Mouse (Mus musculus) limb, embryonic 14.5 days (tissue): Measurements from ENCODE around the gene Klk13. TPM values are rescaled to one million over a fixed set of nuclear protein-coding genes. Genes with fewer than 3 reads are reported as not detected.
A peak's percentile ranks its signal among the peaks of the same experiment; 100 is the strongest.
"Not testable (repeated sequence)": the region's sequence is repeated elsewhere in the genome, so short reads cannot be mapped to it uniquely, and the experiment has no call there.

Experiments used
- ATAC-seq: fragments of 200-750 bp; cut with Nextera tagmentation; 2 replicates; pipeline ENCODE4 v1.8.0; 2017; ENCODE audit warnings: low read depth, moderate number of reproducible peaks, moderate TSS enrichment; ENCODE audit not compliant: low FRiP score
- DNase-seq: peaks from one replicate; pipeline ENCODE4 v3.0.0-alpha.2; 2015; ENCODE audit warnings: low spot score
- H3K27ac ChIP-seq: fragments of 300-500 bp; sonication (generic); replicated peaks from 2 replicates; pipeline ENCODE4 v1.5.1; 2014; ENCODE audit warnings: low read depth, mild to moderate bottlenecking, low read length, moderate library complexity, mixed read lengths
- H3K27me3 ChIP-seq: fragments of 300-500 bp; sonication (generic); 2 replicates; pipeline ENCODE4 v1.6.1; 2014; ENCODE audit warnings: low read length, mixed read lengths; ENCODE audit not compliant: control insufficient read depth, insufficient read depth
- H3K36me3 ChIP-seq: fragments of 300-500 bp; sonication (generic); 2 replicates; pipeline ENCODE4 v1.6.1; 2014; ENCODE audit warnings: mild to moderate bottlenecking, low read length, moderate library complexity, mixed read lengths; ENCODE audit not compliant: control insufficient read depth, insufficient read depth
- H3K4me1 ChIP-seq: fragments of 300-500 bp; sonication (generic); 2 replicates; pipeline ENCODE4 v1.6.1; 2014; ENCODE audit warnings: antibody characterized with exemption, low read length, mixed read lengths; ENCODE audit not compliant: control insufficient read depth, insufficient read depth
- H3K4me2 ChIP-seq: fragments of 300-500 bp; sonication (generic); replicated peaks from 2 replicates; pipeline ENCODE4 v1.6.1; 2014; ENCODE audit warnings: low read depth, mild to moderate bottlenecking, low read length, moderate library complexity; ENCODE audit not compliant: severe bottlenecking
- H3K4me3 ChIP-seq: fragments of 300-500 bp; sonication (generic); replicated peaks from 2 replicates; pipeline ENCODE4 v1.5.1; 2014; ENCODE audit warnings: low read length
- H3K9ac ChIP-seq: fragments of 300-500 bp; sonication (generic); 2 replicates; pipeline ENCODE4 v1.6.1; 2014; ENCODE audit warnings: mild to moderate bottlenecking, low read depth, low read length, moderate library complexity; ENCODE audit not compliant: severe bottlenecking
- H3K9me3 ChIP-seq: fragments of 300-500 bp; sonication (generic); 2 replicates; pipeline ENCODE4 v1.6.1; 2016; ENCODE audit warnings: low read length; ENCODE audit not compliant: control insufficient read depth
- POLR2A ChIP-seq: fragments of 200-500 bp; IDR thresholded peaks from 2 replicates; pipeline ENCODE4 v1.8.0; 2012; ENCODE audit warnings: inconsistent platforms, mild to moderate bottlenecking, moderate library complexity, borderline replicate concordance; ENCODE audit not compliant: insufficient read depth, insufficient read length; ENCODE audit errors: extremely low read depth
- WGBS: fragments of 180-500 bp; shearing (Covaris S2); extraction: QIAGEN DNeasy Blood & Tissue Kit; methylation state at CpG from one replicate; pipeline ENCODE4 v1.1.7; 2014; 5-methylcytosine and 5-hydroxymethylcytosine counted together
- polyA plus RNA-seq, 2 experiments: library from polyadenylated mRNA; depleted of rRNA in 1 of 2; stranded (reverse) in 1 of 2; unstranded in 1 of 2; fragments of >200 nt; fragmentation: Nextera tagmentation in 1 of 2; extraction: Ambion mirVana in 1 of 2; gene quantifications; 2 replicates each; pipeline versions ENCODE4 v1.2.1 to v1.2.3; 2012 to 2014

The Klk13 gene
- polyA plus RNA-seq (2012; rRNA removed): 1.7 and 1.8 TPM in 2 replicates
- polyA plus RNA-seq (2014; fragmentation: Nextera tagmentation; extraction: Ambion mirVana): 2.9 and 3.7 TPM in 2 replicates

- H3K4me1 ChIP-seq: no peaks in the 10 kb centered on the region
- H3K4me2 ChIP-seq: peak within 1 kb of the TSS; percentile 13; the same call in 1 of the 2 replicates
- no peak within 1 kb of the TSS for H3K4me3 ChIP-seq
- H3K27ac ChIP-seq: no peak within 1 kb of the TSS
- H3K9ac ChIP-seq: no peak within 1 kb of the TSS
- 52% methylated on average over 4 of the region's 4 CpGs for WGBS
- no peaks in the 10 kb centered on the region for H3K9me3 ChIP-seq
- ATAC-seq (no peak), DNase-seq (no peak)
- H3K27me3 ChIP-seq: no peaks in the 10 kb centered on the region
- no peaks in the 10 kb centered on the region for H3K36me3 ChIP-seq
- TF ChIP-seq POLR2A: no peak
Observed at GRCm38 (mm10) chr7:43712267-43712666, at the start of gene Klk13. Gene Klk13, plus strand, starts transcription at chr7:43712567.

- no peak overlapping the region for H3K9ac ChIP-seq
- no peaks in the 10 kb centered on the region for H3K27me3 ChIP-seq
- no peaks in the 10 kb centered on the region for H3K36me3 ChIP-seq
- no peak for TF ChIP-seq POLR2A
- no peak overlapping the region for H3K27ac ChIP-seq
- no peaks in the 10 kb centered on the region for H3K4me1 ChIP-seq
- no peak overlapping the region for H3K4me3 ChIP-seq
- no peak for DNase-seq
- no peak for ATAC-seq
- H3K9me3 ChIP-seq: no peaks in the 10 kb centered on the region
- WGBS: 100% methylated on average over 1 of the region's 1 CpGs
- H3K4me2 ChIP-seq: no peak overlapping the region
Observed at GRCm38 (mm10) chr7:43662804-43663203, 49.6 kb upstream of the Klk13 start.

DNA sequence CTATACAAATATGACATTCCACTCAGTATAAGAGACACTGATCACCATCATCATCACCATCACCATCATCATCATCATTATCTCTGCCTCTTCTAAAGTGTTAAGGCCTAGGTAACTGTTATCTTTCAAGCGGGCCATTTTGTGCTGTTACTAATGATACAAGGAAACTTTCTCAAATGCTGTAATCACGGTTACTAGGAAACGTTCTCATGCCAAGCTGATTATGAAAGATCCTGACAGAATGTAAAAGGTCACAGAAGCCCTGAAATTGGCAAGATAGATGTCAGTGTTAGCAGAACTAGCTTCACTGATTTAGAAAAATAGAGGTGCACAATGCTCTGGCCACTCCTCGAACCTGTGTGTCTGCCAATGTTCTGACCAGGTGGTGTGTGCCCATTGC is 45.1 kb upstream of the Klk13 start:
- H3K4me3 ChIP-seq, H3K9ac ChIP-seq, ATAC-seq, H3K27me3 ChIP-seq, H3K27ac ChIP-seq, H3K36me3 ChIP-seq, H3K4me2 ChIP-seq, H3K4me1 ChIP-seq, DNase-seq, H3K9me3 ChIP-seq: not testable (repeated sequence)
- 88% methylated on average over 4 of the region's 4 CpGs for WGBS

GRCm38 (mm10) chr7:43668582-43668981 is 43.8 kb upstream of the Klk13 start:
- no peak overlapping the region for H3K9ac ChIP-seq
- no peak overlapping the region for H3K4me3 ChIP-seq
- DNase-seq (no peak), ATAC-seq (no peak)
- 19% methylated on average over 3 of the region's 3 CpGs for WGBS
- no peaks in the 10 kb centered on the region for H3K9me3 ChIP-seq
- H3K27me3 ChIP-seq: no peaks in the 10 kb centered on the region
- H3K4me2 ChIP-seq: no peak overlapping the region
- H3K27ac ChIP-seq: no peak overlapping the region
- no peaks in the 10 kb centered on the region for H3K36me3 ChIP-seq
- no peak for TF ChIP-seq POLR2A
- peaks cover 7% of the 10 kb centered on the region for H3K4me1 ChIP-seq

- WGBS: 68% methylated on average over 11 of the region's 11 CpGs
- Histone ChIP-seq H3K4me3 (peak overlapping the region; percentile 71), H3K27me3 (no peaks in the 10 kb centered on the region), H3K36me3 (peaks cover 17% of the 10 kb centered on the region), H3K4me2 (peak overlapping the region; percentile 69), H3K4me1 (peaks cover 7% of the 10 kb centered on the region), H3K27ac (peak overlapping the region; percentile 58; the same call in 1 of the 2 replicates), H3K9ac (peak overlapping the region; percentile 77), H3K9me3 (no peaks in the 10 kb centered on the region)
- no peak for TF ChIP-seq POLR2A
- DNase-seq (no peak), ATAC-seq (peak; percentile 24)
Observed at GRCm38 (mm10) chr7:43671064-43671808, 41.1 kb upstream of the Klk13 start.
